Comparison of ENCODE assay signal across 11 mouse cellular contexts in the genomic region with DNA sequence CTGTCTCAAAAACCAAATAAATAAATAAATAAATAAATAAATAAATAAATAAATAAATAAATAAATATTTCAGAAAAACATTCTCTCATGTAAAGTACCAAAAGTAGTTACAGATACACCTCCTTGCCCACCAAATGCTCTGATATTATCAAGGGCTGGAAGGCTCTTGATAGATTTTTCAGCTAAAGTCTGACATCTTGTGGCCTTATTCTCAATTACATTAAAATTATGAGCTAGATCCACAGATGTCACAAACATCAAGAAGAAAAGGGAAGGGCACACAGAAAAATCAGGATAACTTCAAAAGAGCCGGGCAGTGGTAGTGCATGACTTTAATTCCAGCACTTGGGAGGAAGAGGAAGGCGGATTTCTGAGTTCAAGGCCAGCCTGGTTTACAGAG. TPM values are rescaled to one million over a fixed set of nuclear protein-coding genes. Genes with fewer than 3 reads are reported as not detected.
DNase-seq lines count a peak whose midpoint lies in the region; ATAC-seq and TF ChIP-seq lines count a peak whose summit lies in the region.
"Had no signal": no experiment of that assay in that cellular context is flagged by ENCODE, and none has a peak within 500 bp of the region (broad histone marks: within the 10 kb centered on the region; RNA-seq: fewer than 3 reads in every experiment).

No protein-coding gene starts in this region.

- TF ChIP-seq EP300 in liver, postnatal 0 days (IDR thresholded peaks at IDR 0.05; ENCODE audit: low read depth), result no peak

- no peak overlapping the region for H3K27ac ChIP-seq in liver, postnatal 0 days (ENCODE audit: low read depth)
- H3K27ac ChIP-seq: heart, embryonic 10.5 days; limb, embryonic 13.5 days had no signal

- H3K4me2 ChIP-seq in liver, postnatal 0 days (ENCODE audit: low read depth, low read length), result no peak overlapping the region
- H3K4me2 ChIP-seq: limb, embryonic 13.5 days had no signal

- H3K4me3 ChIP-seq in liver, postnatal 0 days (ENCODE audit: low read depth, low read length), result no peak overlapping the region
- H3K4me3 ChIP-seq: heart, embryonic 10.5 days; limb, embryonic 13.5 days had no signal

- peaks cover 16% of the 10 kb centered on the region for H3K4me1 ChIP-seq in liver, postnatal 0 days (ENCODE audit: insufficient read depth)

- WGBS in liver, postnatal 0 days (ENCODE audit: insufficient replicate concordance), result 23% methylated on average over 2 of the region's 2 CpGs

- no peak for ATAC-seq in liver, postnatal 0 days

- H3K9me3 ChIP-seq in liver, postnatal 0 days (ENCODE audit: low read length), result no peaks in the 10 kb centered on the region
- H3K9me3 ChIP-seq: heart, embryonic 10.5 days; limb, embryonic 13.5 days had no signal

- peak; percentile 56 for TF ChIP-seq CTCF in liver, postnatal 0 days (IDR thresholded peaks at IDR 0.05; ENCODE audit: low read depth)

- intact Hi-C loops in gastrocnemius, postnatal 14 days (cut with DNase I; ENCODE audit: low total_unique reads), result loop anchor here (5.0 kb wide), 1 partner anchor 40 kb away; no protein-coding TSS in a partner anchor
- intact Hi-C loops in gastrocnemius, postnatal 36 days (cut with DNase I), result loop anchor here (5.0 kb wide), 1 partner anchor 105 kb away; no protein-coding TSS in a partner anchor

- H3K27me3 ChIP-seq in liver, postnatal 0 days (ENCODE audit: insufficient read depth, low read length), result peaks cover 9% of the 10 kb centered on the region; the same call in 1 of the 2 replicates
- H3K27me3 ChIP-seq: limb, embryonic 13.5 days had no signal

- peak; percentile 40 for DNase-seq in gastrocnemius, adult 18-20 months (ENCODE audit: low spot score)
- DNase-seq in gastrocnemius, postnatal 14 days, result no peak
- DNase-seq in liver, postnatal 0 days, result no peak
- DNase-seq in liver (no peak), R1 (ENCODE audit: low read depth, low spot score) (peak; percentile 48)
- DNase-seq in naive thymus-derived CD4-positive, alpha-beta T cell, adult 2 months (ENCODE audit: low read depth), result peak; percentile 81
- DNase-seq in gastrocnemius, postnatal 36 days, result no peak
- DNase-seq in layer of hippocampus, adult 9-10 months (ENCODE audit: low spot score), result no peak
- DNase-seq: kidney, postnatal 25 days had no signal

- no peaks in the 10 kb centered on the region for H3K36me3 ChIP-seq in liver, postnatal 0 days (replicated peaks; ENCODE audit: insufficient read depth, low read length)
- H3K36me3 ChIP-seq: heart, embryonic 10.5 days; limb, embryonic 13.5 days had no signal

- H3K9ac ChIP-seq in liver, postnatal 0 days (replicated peaks), result no peak overlapping the region
- H3K9ac ChIP-seq: limb, embryonic 13.5 days had no signal

RNA-seq across cellular contexts. Expression of gene Fgfbp3, which starts 2.6 kb away (rescaled TPM):
- 1 to 10 TPM; 1.7 to 2.8 TPM for total RNA-seq in gastrocnemius, adult 18-20 months (2021)
- total RNA-seq in gastrocnemius, postnatal 14 days (2021), result 1 to 10 TPM; 1.2 to 2.9 TPM
- 1.0 and 1.2 TPM in 2 replicates for polyA plus RNA-seq in liver, postnatal 0 days (2015; fragmentation: Nextera tagmentation; extraction: Ambion mirVana)
- total RNA-seq in gastrocnemius, postnatal 36 days (2021), result 1 to 10 TPM; 1.2 TPM

RNA-seq across cellular contexts. Expression of gene Btaf1, which starts 3.9 kb away (rescaled TPM):
- 10 to 100 TPM in 1 of 2 experiments, 1 to 10 TPM in 1; 7.9 to 13.9 TPM for total RNA-seq in gastrocnemius, adult 18-20 months (2021)
- total RNA-seq in gastrocnemius, postnatal 14 days (2021), result 1 to 10 TPM; 6.3 to 9.9 TPM
- polyA plus RNA-seq in liver, postnatal 0 days (2015; fragmentation: Nextera tagmentation; extraction: Ambion mirVana), result 2.9 and 3.7 TPM in 2 replicates
- total RNA-seq in gastrocnemius, postnatal 36 days (2021), result 1 to 10 TPM; 7.3 to 7.9 TPM

Comparison
In these comparisons a context has a peak if more than half of its experiments do, and no peak if none do; other contexts are left out.
1. DNase-seq: peak in gastrocnemius, adult 18-20 months (single experiment), R1 (single experiment) and naive thymus-derived CD4-positive, alpha-beta T cell, adult 2 months (single experiment); none in gastrocnemius, postnatal 14 days (single experiment), liver, postnatal 0 days (single experiment), liver (single experiment), gastrocnemius, postnatal 36 days (0 of 2) and layer of hippocampus, adult 9-10 months (single experiment).